Mouse (Mus musculus) CH12.LX (cell line): ENCODE measurements at regions not wholly inside any gene's neighbourhood (a gene's known extent, or its start where the extent isn't known, plus 50 kb on each side); places are given as distances from the start of the nearest gene placed in this dataset.

ENCODE experiments used
- DNase-seq: peaks from one replicate; pipeline ENCODE4 v3.0.0-alpha.2; 2013; ENCODE audit errors: extremely low read depth
- H3K27ac ChIP-seq: 2 replicates; pipeline ENCODE4 v1.5.1; 2012; ENCODE audit warnings: low read depth, mild to moderate bottlenecking, control low read depth, moderate library complexity; ENCODE audit not compliant: insufficient read depth
- H3K27me3 ChIP-seq: replicated peaks from 2 replicates; pipeline ENCODE3; 2012; ENCODE audit warnings: inconsistent platforms
- H3K36me3 ChIP-seq, 2 experiments: replicated peaks in 1 of 2; 2 replicates each; pipeline versions ENCODE3 to v1.6.1; 2012; ENCODE audit warnings: inconsistent platforms in 1 of 2, low read length in 1 of 2, mild to moderate bottlenecking in 1 of 2, mixed read lengths in 1 of 2, moderate library complexity in 1 of 2; ENCODE audit not compliant: control insufficient read depth in 1 of 2, insufficient read depth in 1 of 2
- H3K4me1 ChIP-seq, 2 experiments: 2 replicates each; pipeline ENCODE4 v1.6.1; 2012; ENCODE audit warnings: inconsistent platforms in 1 of 2, moderate library complexity in 1 of 2; ENCODE audit not compliant: insufficient read depth in 2 of 2, control insufficient read depth in 1 of 2
- H3K4me2 ChIP-seq: 2 replicates; pipeline ENCODE4 v1.6.1; 2012; ENCODE audit warnings: low read depth, mild to moderate bottlenecking, control low read depth; ENCODE audit not compliant: poor library complexity, insufficient read depth, severe bottlenecking
- H3K4me3 ChIP-seq, 3 experiments: fragments of 150-350 bp in 1 of 3; sonication (generic) in 1 of 3; replicated peaks in 1 of 3; 2 replicates each; pipeline versions ENCODE3 to v1.5.1; 2011 to 2012; ENCODE audit warnings: low read depth in 2 of 3, low read length in 2 of 3, mild to moderate bottlenecking in 2 of 3, moderate library complexity in 2 of 3, control low read depth in 1 of 3, improper control_type of control experiment in 1 of 3, inconsistent platforms in 1 of 3, mixed read lengths in 1 of 3; ENCODE audit not compliant: poor library complexity in 1 of 3
- H3K79me2 ChIP-seq: replicated peaks from 2 replicates; pipeline ENCODE4 v1.6.1; 2012; ENCODE audit warnings: mild to moderate bottlenecking, moderate library complexity; ENCODE audit not compliant: control insufficient read depth, poor library complexity, insufficient read depth, severe bottlenecking; ENCODE audit errors: extremely low read depth
- H3K9ac ChIP-seq: 2 replicates; pipeline ENCODE4 v1.6.1; 2012; ENCODE audit warnings: low read depth, mild to moderate bottlenecking, control low read depth, moderate library complexity; ENCODE audit not compliant: insufficient read depth
- H3K9me3 ChIP-seq: replicated peaks from 2 replicates; pipeline ENCODE3; 2012; ENCODE audit warnings: low read length, inconsistent platforms, mixed read lengths
- ELF1 ChIP-seq: IDR thresholded peaks from 2 replicates; pipeline ENCODE4 v1.6.1; 2014; ENCODE audit warnings: low read depth, mild to moderate bottlenecking, inconsistent platforms, low read length, improper control_type of control experiment
- EP300 ChIP-seq: IDR thresholded peaks from 2 replicates; pipeline ENCODE4 v1.6.1; 2011; ENCODE audit warnings: low read length, improper control_type of control experiment
- KAT2A ChIP-seq: IDR thresholded peaks from 2 replicates; pipeline ENCODE4 v1.6.1; 2012; ENCODE audit warnings: low read length, improper control_type of control experiment, inconsistent platforms; ENCODE audit not compliant: insufficient replicate concordance
- MAZ ChIP-seq: IDR thresholded peaks from 2 replicates; pipeline ENCODE4 v1.6.1; 2012; ENCODE audit warnings: low read depth, mild to moderate bottlenecking, inconsistent platforms, low read length, improper control_type of control experiment, moderate library complexity
- TCF12 ChIP-seq: IDR thresholded peaks from 2 replicates; pipeline ENCODE4 v1.6.1; 2014; ENCODE audit warnings: low read depth, mild to moderate bottlenecking, inconsistent platforms, low read length, improper control_type of control experiment
- dilution Hi-C: fragments of 300-500 bp; cut with MboI; formaldehyde crosslinking; loops from 2 replicates; pipeline ENCODE4 v1.14.3; 2020; ENCODE audit warnings: low sequenced_read_pairs; ENCODE audit not compliant: extremely low pct_unique_long_range_greater_than_20kb, extremely low pct_ligation_motif_present
- in situ Hi-C: fragments of 300-500 bp; cut with MboI; formaldehyde crosslinking; loops from 3 replicates; pipeline ENCODE4 v1.14.3; 2019; ENCODE audit warnings: low sequenced_read_pairs, low pct_ligation_motif_present, low pct_unique_long_range_greater_than_20kb, mixed read lengths

- Histone ChIP-seq H3K9me3 (no peaks in the 10 kb centered on the region), H3K4me1 (no peaks in the 10 kb centered on the region), H3K4me2 (no peak overlapping the region), H3K36me3 (no peaks in the 10 kb centered on the region), H3K4me3 (no peak overlapping the region), H3K27me3 (no peaks in the 10 kb centered on the region), H3K27ac (no peak overlapping the region), H3K79me2 (no peaks in the 10 kb centered on the region), H3K9ac (no peak overlapping the region)
- dilution Hi-C loops (no loop called here), in situ Hi-C loops (no loop called here)
- TF ChIP-seq TCF12 (no peak), KAT2A (no peak), ELF1 (no peak), EP300 (no peak), MAZ (no peak)
- DNase-seq, result no peak
These were observed 71.4 kb upstream of the Edil3 start for GRCm38 (mm10) chr13:88749916-88750315.
